Mouse (Mus musculus): ENCODE data around the gene Irx2.

Irx2 gene

GRCm38 (mm10) chr13:72628462-72628916, at the start of gene Irx2:
Irx2 (plus strand) TSS chr13:72628820.
- no peak for ATAC-seq (ENCODE audit: low TSS enrichment)

GRCm38 (mm10) chr13:72581276-72581675, 47.3 kb upstream of the Irx2 start:
- no peak for ATAC-seq (ENCODE audit: low TSS enrichment)

GRCm38 (mm10) chr13:72592526-72592925, 36.1 kb upstream of the Irx2 start:
- no peak for ATAC-seq (ENCODE audit: low TSS enrichment)

GRCm38 (mm10) chr13:72593310-72593709, 35.3 kb upstream of the Irx2 start:
- no peak for ATAC-seq (ENCODE audit: low TSS enrichment)

- no peak for ATAC-seq (ENCODE audit: low TSS enrichment)
Observed at GRCm38 (mm10) chr13:72593710-72594111, 34.9 kb upstream of the Irx2 start.

GRCm38 (mm10) chr13:72599254-72599653, 29.4 kb upstream of the Irx2 start:
- no peak for ATAC-seq (ENCODE audit: low TSS enrichment)

GRCm38 (mm10) chr13:72608706-72609105, 19.9 kb upstream of the Irx2 start:
- ATAC-seq (ENCODE audit: low TSS enrichment): no peak

- ATAC-seq (ENCODE audit: low TSS enrichment): no peak
Observed at GRCm38 (mm10) chr13:72610277-72610676, 18.3 kb upstream of the Irx2 start.

- no peak for ATAC-seq (ENCODE audit: low TSS enrichment)
Observed at GRCm38 (mm10) chr13:72623926-72624846, 4.4 kb upstream of the Irx2 start.

GRCm38 (mm10) chr13:72624847-72625170, 3.8 kb upstream of the Irx2 start:
- ATAC-seq (ENCODE audit: low TSS enrichment): no peak

GRCm38 (mm10) chr13:72625236-72625950, 3.2 kb upstream of the Irx2 start:
- ATAC-seq (ENCODE audit: low TSS enrichment): no peak

GRCm38 (mm10) chr13:72627391-72628321, 964 bp upstream of the Irx2 start:
- ATAC-seq (ENCODE audit: low TSS enrichment): no peak

- no peak for ATAC-seq (ENCODE audit: low TSS enrichment)
Observed at GRCm38 (mm10) chr13:72628935-72629631, 463 bp downstream of the Irx2 start.

GRCm38 (mm10) chr13:72629806-72630205, 1.2 kb downstream of the Irx2 start:
- ATAC-seq (ENCODE audit: low TSS enrichment): no peak

GRCm38 (mm10) chr13:72630501-72631372, 2.1 kb downstream of the Irx2 start:
- ATAC-seq (ENCODE audit: low TSS enrichment): no peak

GRCm38 (mm10) chr13:72631373-72632021, 2.9 kb downstream of the Irx2 start:
- ATAC-seq (ENCODE audit: low TSS enrichment): no peak

- ATAC-seq (ENCODE audit: low TSS enrichment): no peak
Observed at GRCm38 (mm10) chr13:72632361-72632760, 3.7 kb downstream of the Irx2 start.

- no peak for ATAC-seq (ENCODE audit: low TSS enrichment)
Observed at GRCm38 (mm10) chr13:72633097-72633496, 4.5 kb downstream of the Irx2 start.

GRCm38 (mm10) chr13:72634752-72635315, 6.2 kb downstream of the Irx2 start:
- ATAC-seq (ENCODE audit: low TSS enrichment): no peak

All from frontal cortex, adult (tissue).